Mouse (Mus musculus) spleen, adult 2 months (tissue): Measurements from ENCODE around the gene Rap1b. TPM values are rescaled to one million over a fixed set of nuclear protein-coding genes. Genes with fewer than 3 reads are reported as not detected.

Source experiments
- DNase-seq, 2 experiments: peaks; one replicate each; pipeline versions ENCODE4 v3.0.0 to v3.0.0-alpha.2; 2012 to 2021; ENCODE audit warnings: low spot score in 2 of 2, low read depth in 1 of 2
- H3K27ac ChIP-seq: fragments of 200-500 bp; 2 replicates; pipeline ENCODE4 v1.5.1; 2012; ENCODE audit warnings: low read length, inconsistent platforms; ENCODE audit not compliant: insufficient read depth
- H3K27me3 ChIP-seq: fragments of 200-500 bp; 2 replicates; pipeline ENCODE4 v1.6.1; 2012; ENCODE audit warnings: mild to moderate bottlenecking, moderate library complexity, low read length, inconsistent platforms; ENCODE audit not compliant: control insufficient read depth, insufficient read depth
- H3K36me3 ChIP-seq: fragments of 200-500 bp; 2 replicates; pipeline ENCODE4 v1.6.1; 2012; ENCODE audit warnings: mild to moderate bottlenecking, low read length, inconsistent platforms; ENCODE audit not compliant: control insufficient read depth, insufficient read depth
- H3K4me1 ChIP-seq: fragments of 200-500 bp; 2 replicates; pipeline ENCODE4 v1.6.1; 2011; ENCODE audit warnings: inconsistent platforms; ENCODE audit not compliant: control insufficient read depth, insufficient read depth, insufficient read length
- H3K4me3 ChIP-seq: fragments of 200-500 bp; 2 replicates; pipeline ENCODE4 v1.5.1; 2011; ENCODE audit warnings: mild to moderate bottlenecking, inconsistent platforms; ENCODE audit not compliant: insufficient read depth, insufficient read length; ENCODE audit errors: extremely low read depth
- CTCF ChIP-seq: fragments of 200-500 bp; IDR thresholded peaks from 2 replicates; pipeline ENCODE4 v1.5.1; 2011; ENCODE audit warnings: mild to moderate bottlenecking, inconsistent platforms; ENCODE audit not compliant: insufficient read depth, insufficient read length, insufficient replicate concordance; ENCODE audit errors: extremely low read depth
- POLR2A ChIP-seq: fragments of 200-500 bp; IDR thresholded peaks from 2 replicates; pipeline ENCODE4 v1.6.1; 2011; ENCODE audit warnings: low read depth, low read length, inconsistent platforms
- WGBS: fragments of 180-500 bp; shearing (Covaris S2); methylation state at CpG from one replicate; pipeline ENCODE4 v1.1.7; 2018; 5-methylcytosine and 5-hydroxymethylcytosine counted together
- polyA plus RNA-seq: library from polyadenylated mRNA; depleted of rRNA; stranded (reverse); fragments of >200 nt; gene quantifications from 2 replicates; pipeline ENCODE4 v1.2.3, GENCODE M21; 2012

The Rap1b gene
- polyA plus RNA-seq, 1 experiment: 50.1 TPM

DNA sequence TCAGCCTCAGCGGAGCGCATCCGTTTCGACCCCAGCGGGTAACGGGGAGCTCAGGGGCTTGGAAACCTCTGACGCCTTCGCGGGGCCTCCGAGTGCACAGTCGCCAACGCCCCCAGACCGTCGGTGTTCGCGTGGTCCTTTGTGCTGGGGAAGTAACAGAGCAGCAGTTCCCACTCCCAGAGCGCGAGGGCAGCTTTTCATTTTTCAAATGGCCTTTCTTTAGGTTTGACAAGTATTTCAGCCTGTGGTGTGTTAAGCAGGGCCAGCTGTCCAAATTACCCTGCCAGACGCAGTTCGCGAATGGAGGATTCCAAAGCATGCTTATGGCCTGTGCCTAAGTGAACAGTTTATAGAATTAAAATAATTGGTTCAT is 411 bp upstream of the Rap1b start:
- WGBS: 3% methylated on average over 21 of the region's 21 CpGs
- TF ChIP-seq CTCF: no peak
- TF ChIP-seq POLR2A: no peak
- Histone ChIP-seq H3K4me3 (peak overlapping the region; percentile 65), H3K4me1 (peaks cover 4% of the 10 kb centered on the region; the same call in 1 of the 2 replicates), H3K27ac (peak overlapping the region; percentile 92), H3K27me3 (no peaks in the 10 kb centered on the region), H3K36me3 (no peaks in the 10 kb centered on the region)
- DNase-seq: peak in 1 of 2 experiments; percentile 62

DNA sequence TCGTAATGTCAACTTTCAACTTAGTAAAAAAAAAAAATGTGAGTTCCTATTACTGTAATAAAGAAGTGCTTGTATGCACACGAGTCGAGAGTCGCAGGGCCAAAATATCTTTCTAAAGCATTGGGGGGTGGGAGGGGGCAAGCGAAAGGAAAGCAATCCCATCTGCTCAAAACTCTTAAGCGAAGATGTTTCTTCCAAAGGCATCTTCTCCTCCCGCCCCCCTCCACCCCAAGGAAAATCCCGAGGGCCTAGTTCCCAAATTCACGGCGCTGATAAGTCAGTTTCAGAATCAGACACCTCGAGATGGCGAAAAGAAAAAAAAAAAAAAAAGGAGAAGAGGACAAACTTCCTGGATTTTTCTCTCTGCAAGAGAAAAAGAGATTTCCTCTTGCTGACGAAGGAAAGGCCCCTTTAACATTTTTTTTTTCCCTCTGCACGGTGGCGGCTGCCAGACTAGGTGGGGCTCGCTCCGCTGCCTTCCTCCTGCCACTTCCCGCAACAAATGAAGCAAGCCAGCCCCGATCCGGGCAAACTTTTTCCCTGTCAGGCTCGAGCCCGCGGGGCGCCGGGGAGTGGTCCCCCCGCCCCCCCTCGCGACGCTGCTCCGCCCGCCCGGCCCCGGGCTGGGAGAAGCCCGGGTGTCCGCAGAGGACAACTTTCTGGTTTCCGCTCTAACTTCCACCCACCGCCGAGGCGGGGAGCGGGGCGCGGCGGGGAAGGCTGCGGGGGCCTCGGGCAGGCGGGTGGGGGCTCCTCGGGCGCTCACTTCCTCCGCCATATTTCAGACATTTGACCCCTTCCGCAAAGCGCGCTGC is 846 bp downstream of the Rap1b start:
- peak overlapping the region; percentile 60 for H3K4me3 ChIP-seq
- H3K4me1 ChIP-seq: peaks cover 12% of the 10 kb centered on the region; the same call in 1 of the 2 replicates
- no peak for TF ChIP-seq CTCF
- no peak for TF ChIP-seq POLR2A
- no peaks in the 10 kb centered on the region for H3K27me3 ChIP-seq
- H3K27ac ChIP-seq: peak overlapping the region; percentile 99
- under 1% methylated on average over 37 of the region's 52 CpGs for WGBS
- peak in 1 of 2 experiments; percentile 64 for DNase-seq
- H3K36me3 ChIP-seq: no peaks in the 10 kb centered on the region

DNA sequence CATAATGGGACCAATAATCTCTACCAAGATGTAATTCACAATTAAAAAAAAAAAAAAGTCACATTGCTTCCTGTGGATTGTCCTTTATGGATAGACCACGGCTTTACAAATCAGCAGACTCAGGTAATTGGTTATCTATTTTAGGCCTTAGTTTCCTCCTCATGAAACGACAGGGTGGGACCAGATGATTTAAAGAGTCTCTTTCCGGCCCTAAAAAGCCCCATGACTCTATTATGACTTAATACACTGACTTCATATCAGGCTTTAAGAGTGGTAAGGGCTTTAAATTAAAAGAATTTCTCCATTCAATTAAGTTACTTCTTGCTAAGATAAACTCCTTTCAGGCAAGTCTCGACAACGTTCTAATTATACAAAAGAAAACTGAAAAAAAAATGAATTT is 1.6 kb downstream of the Rap1b start:
- 2% methylated on average over 5 of the region's 5 CpGs for WGBS
- no peak for DNase-seq
- no peak for TF ChIP-seq CTCF
- no peak for TF ChIP-seq POLR2A
- Histone ChIP-seq H3K36me3 (no peaks in the 10 kb centered on the region), H3K27me3 (no peaks in the 10 kb centered on the region), H3K4me1 (peaks cover 14% of the 10 kb centered on the region; the same call in 1 of the 2 replicates), H3K27ac (no peak overlapping the region), H3K4me3 (peak overlapping the region; percentile 60)

DNA sequence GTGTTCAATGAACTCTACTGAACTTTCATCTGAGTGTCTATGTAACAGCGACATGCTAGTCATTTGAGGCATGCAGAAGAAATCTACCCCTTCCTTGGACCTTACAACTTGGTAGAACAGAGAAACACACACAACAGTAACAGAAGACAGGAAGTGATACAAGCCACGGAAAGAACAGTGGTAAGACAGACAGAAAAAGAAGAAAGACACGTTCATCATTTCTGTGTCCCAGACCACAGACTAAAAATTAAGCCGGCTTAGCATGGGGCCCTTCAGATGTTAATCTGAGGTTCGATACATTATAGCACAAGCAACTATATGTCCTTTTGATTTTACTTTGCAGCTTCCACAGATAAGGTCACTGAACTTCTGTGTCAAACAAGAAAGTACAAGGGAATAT is 2.1 kb downstream of the Rap1b start:
- peak overlapping the region; percentile 60 for H3K4me3 ChIP-seq
- WGBS: 3% methylated on average over 5 of the region's 5 CpGs
- H3K36me3 ChIP-seq: no peaks in the 10 kb centered on the region
- peaks cover 19% of the 10 kb centered on the region; the same call in 1 of the 2 replicates for H3K4me1 ChIP-seq
- TF ChIP-seq POLR2A (no peak), CTCF (no peak)
- H3K27ac ChIP-seq: no peak overlapping the region
- no peaks in the 10 kb centered on the region for H3K27me3 ChIP-seq
- no peak for DNase-seq

DNA sequence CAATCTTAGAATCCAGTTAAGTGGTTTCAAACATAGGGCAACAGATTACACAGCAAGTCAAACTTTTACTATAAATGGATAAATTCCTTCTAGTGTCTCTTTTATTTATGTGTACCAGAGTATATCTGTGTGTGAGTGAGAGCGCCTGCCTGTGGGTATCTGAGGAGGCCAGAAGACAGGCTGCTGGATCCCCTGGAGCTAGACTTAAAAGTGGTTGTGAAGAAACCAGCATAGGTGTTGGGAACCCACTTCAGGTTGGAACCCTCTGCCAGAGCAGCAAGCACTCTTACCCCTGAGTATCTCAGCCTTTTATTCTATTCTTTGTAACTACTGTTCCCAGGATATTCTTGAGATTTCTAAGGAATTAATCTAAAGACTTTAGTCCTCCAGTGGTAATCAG is 4.1 kb downstream of the Rap1b start:
- peaks cover 21% of the 10 kb centered on the region; the same call in 1 of the 2 replicates for H3K4me1 ChIP-seq
- H3K36me3 ChIP-seq: no peaks in the 10 kb centered on the region
- no peaks in the 10 kb centered on the region for H3K27me3 ChIP-seq
- DNase-seq: no peak
- 93% methylated on average over 1 of the region's 1 CpGs for WGBS
- no peak for TF ChIP-seq CTCF
- no peak for TF ChIP-seq POLR2A
- H3K4me3 ChIP-seq: no peak overlapping the region
- no peak overlapping the region for H3K27ac ChIP-seq

DNA sequence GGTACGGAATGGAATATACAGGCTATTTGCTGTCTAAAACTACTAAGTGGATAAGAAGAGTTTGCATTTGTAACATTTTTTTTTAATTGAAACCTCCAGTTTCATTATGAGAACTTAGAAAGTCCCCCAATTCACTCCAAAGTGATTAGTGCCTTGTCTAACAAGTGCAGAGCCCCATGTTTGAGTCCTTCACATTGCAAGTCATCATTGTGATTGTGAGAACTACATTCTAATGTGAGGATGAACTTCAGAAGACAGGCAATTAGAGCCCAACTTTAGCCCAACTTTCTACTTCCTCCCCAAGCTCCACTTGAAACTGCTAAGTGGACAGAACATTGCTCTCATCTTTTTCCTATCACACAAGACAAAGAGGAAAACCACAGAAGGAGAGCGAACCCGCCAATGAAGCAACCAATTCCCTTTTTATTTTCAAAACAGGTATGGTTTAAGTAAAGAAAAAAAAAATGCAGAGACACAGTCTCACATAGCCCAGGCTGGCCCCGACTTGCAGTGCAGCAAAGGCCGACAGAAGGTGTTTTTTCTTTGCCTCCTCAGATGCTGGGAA is 5.3 kb downstream of the Rap1b start:
- TF ChIP-seq CTCF (no peak), POLR2A (no peak)
- peak overlapping the region; percentile 39; the same call in 1 of the 2 replicates for H3K27ac ChIP-seq
- no peak for DNase-seq
- H3K4me1 ChIP-seq: peaks cover 21% of the 10 kb centered on the region; the same call in 1 of the 2 replicates
- no peaks in the 10 kb centered on the region for H3K27me3 ChIP-seq
- peak overlapping the region; percentile 22; the same call in 1 of the 2 replicates for H3K4me3 ChIP-seq
- 31% methylated on average over 5 of the region's 5 CpGs for WGBS
- H3K36me3 ChIP-seq: no peaks in the 10 kb centered on the region
